Mouse (Mus musculus) liver, adult (tissue): ENCODE measurements around the gene Tomt.

Source experiments
- GATA4 ChIP-seq: IDR thresholded peaks from 2 replicates; pipeline ENCODE4 v1.6.1; 2014; ENCODE audit warnings: mild to moderate bottlenecking, low read length; ENCODE audit not compliant: insufficient replicate concordance

Tomt gene

DNA sequence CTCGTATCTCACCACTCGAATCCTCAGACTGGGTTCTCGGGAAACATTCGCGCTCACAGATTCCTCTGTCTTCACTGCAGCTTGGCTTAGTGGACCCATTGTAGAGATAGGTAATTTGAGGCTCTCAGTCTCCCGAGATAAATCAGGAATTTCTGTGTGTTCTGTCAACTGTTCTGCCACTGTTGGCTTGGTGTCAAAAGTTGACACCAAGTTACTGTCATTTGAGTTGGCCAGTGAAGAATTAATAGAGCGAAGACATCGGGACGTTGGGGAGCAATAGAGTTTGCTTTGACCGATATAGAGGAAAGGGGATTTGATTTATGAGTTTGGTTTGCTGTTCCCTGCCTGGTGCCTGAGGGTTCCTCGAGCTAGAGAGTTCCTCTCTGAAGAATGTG is at the start of gene Tomt:
TSS of gene Tomt (minus strand) at position 73 of the 395 bp plus-strand sequence.
- no peak for TF ChIP-seq GATA4

DNA sequence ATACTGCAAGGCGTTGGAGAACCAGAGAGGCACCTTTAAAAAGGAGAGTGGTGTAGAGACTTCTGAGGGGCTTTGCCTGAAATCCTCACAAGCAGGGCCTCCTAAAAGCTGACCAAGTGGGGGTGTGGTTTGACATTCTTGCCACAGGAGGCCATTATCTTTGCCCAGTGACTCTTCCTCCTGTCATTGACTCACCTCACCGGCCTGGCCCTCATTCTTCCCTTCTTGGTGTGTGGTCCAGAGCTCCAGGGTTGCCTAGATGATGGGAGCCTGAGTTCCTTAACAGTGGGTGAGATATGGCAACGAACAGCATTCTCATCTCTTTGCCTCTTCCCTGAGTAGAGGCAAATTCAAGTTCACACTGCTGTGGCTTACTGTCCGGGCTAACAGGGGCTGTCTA is 49.7 kb upstream of the Tomt start:
- no peak for TF ChIP-seq GATA4

DNA sequence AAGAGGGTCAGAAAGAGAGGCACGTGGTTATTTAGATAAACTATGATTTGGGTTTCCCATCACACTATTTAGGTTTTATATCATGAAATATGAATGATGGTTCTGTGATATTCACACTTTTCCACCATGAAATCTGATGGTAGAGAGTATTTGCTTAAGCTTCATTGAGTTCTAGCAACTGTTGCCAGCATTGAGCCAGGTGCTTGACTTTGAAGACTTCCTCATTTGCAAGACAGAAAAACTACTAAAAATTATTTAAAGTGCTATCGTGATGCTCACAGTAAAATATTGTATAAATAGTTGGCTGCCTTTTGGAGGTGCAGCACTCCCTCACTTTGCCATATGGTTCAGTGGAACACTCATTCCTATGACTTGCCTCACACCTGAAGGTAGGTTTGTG is 49.1 kb upstream of the Tomt start:
- TF ChIP-seq GATA4 = no peak

DNA sequence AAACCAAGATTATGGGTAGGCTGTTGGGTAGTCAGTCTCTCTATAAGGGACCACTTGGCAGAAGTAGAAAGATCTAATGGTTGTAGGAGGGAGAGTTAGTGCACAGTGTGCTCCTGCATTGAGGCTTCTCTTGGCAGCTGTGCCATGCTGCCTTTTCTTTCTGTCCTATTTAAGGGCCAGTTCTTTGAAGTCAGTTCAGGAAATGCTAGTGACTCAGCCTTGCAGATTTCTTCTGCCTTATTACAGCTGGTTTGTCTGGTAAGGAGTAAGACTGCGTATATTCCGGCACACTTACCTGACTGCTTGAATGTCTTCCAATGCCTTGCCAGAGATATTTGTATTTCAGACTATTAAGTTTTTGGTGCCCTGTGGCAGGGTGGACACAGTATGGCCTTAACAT is 48.0 kb upstream of the Tomt start:
- TF ChIP-seq GATA4 = no peak

DNA sequence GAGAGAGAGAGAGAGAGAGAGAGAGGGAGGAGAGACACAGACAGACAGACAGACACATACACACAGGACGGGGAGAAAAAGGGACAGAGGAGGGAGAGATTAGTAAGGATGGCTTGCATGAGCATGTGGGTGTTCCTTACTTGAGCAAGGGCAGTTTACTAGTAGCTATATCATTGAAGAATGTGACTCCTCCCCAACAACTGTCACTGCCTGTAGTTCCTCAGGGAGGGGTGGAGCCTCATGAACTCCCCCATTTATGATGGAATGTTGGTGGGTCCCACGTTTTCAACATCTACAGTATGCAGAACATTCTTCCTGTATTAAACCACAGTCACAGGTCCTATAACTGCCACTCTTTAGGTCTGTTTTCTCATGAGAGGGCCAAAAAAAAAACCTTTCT is 45.9 kb upstream of the Tomt start:
- TF ChIP-seq GATA4 = no peak

DNA sequence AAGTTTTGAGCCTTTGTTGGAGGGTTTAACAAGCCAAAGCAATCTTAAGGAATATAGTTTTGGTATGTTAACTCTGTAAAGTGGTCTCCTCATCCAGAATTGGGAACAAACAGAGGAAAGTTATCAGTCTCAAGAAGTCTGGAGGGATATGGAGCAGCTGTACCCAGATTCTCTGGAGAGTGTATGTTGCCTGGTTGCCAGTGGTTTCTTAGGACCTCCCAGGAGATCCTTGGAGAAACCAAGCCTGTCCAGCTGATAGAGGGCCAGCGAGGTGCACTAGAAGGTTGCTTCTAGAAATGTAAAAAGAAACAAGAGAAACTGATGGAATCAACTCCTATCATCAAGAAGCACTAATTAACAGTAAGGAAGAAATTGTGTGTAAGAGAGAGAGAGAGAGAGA is 45.5 kb upstream of the Tomt start:
- no peak for TF ChIP-seq GATA4

DNA sequence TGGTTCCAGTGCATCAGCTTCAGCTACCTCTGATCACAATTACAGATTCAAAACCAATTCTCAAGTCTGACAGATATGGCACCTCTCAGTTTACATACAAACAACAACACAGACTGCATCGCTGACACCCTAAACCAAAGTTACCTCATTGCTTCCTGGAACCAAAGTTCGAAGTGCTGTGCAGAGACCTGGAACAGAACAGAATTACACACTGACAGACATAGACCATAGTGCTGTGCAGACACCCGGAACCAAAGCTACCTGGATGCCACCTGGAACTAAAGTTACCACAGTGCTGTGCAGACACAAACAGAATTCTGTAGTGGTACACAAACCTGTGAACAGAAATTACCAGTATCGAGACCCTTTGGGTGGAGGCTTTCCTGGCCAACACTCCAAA is 33.6 kb upstream of the Tomt start:
- no peak for TF ChIP-seq GATA4

DNA sequence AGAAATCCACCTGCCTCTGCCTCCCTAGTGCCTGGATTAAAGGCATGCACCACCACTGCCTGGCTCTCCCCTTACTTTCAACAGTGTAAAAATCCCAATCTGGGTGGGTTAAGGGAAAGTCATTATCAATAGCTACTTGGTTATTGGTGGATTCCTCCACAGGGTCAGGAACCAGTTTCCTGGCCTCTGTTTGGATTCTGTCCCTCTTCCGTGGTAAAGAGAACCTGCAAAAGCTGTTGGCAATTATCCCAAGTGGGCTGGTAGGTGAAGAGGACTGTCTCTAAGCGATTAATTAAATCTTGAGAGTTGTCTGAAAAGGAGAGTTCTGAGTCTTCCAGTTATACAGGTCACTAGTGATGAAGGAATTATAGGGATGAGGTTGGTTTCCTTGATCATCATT is 32.2 kb upstream of the Tomt start:
- TF ChIP-seq GATA4 = no peak

DNA sequence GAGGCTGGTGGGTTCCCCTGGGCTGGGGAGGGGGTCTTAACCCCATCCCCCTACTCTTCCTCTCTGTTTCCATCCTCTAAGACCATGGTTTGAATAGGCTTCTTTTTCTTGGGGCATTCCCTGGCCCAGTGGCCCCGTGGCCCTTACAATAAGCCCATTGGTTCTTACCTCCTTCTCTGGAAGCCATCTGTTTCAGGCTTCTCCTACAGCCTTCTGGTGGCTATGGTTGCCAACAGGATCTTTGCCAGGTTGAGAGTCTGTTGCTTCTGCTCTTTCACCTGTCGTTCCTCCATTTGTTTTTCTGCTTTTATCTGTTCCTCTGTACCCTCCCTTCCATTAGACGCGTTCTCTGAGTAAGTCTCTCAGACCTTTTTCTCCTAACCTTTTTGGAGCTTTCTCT is 31.4 kb upstream of the Tomt start:
- TF ChIP-seq GATA4 = no peak

DNA sequence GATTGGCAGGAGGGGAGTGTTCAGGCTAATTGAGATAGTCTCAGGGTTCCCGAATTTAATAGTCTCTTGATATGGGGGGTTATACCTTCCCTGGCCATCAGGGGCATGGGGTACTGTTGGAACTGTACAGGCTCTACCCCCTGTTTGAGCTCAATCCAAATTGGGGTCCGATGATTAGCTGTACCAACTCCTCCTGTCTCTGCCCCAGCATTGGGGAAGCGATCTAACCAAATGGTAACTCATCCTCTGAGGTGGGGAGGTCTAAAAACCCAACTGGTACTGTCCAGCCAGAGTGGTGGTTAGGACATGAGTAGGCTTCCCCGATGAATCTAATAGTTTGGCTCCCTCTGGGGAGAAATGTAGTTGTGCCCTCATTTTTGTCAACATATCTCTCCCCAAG is 30.8 kb upstream of the Tomt start:
- TF ChIP-seq GATA4 = no peak

DNA sequence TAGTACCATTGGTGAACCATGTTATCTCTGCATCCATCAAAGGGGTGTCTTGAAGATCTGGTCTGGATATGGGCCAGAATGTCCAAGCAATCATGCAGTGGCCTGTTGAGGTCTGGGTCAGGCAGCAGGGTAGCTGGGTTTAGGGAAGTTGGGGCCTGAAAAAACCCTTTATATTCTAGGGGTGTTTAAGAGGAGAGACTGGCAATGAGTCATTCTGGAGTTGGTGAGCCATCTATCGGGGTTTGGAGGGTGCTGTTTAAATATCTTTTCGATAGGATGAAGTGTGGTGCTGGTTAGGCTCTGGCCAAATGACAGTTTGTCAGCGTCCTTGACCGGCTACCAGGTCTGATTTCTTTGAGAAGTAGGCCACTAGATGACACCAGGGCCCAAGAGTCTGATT is 29.8 kb upstream of the Tomt start:
- TF ChIP-seq GATA4 = no peak

DNA sequence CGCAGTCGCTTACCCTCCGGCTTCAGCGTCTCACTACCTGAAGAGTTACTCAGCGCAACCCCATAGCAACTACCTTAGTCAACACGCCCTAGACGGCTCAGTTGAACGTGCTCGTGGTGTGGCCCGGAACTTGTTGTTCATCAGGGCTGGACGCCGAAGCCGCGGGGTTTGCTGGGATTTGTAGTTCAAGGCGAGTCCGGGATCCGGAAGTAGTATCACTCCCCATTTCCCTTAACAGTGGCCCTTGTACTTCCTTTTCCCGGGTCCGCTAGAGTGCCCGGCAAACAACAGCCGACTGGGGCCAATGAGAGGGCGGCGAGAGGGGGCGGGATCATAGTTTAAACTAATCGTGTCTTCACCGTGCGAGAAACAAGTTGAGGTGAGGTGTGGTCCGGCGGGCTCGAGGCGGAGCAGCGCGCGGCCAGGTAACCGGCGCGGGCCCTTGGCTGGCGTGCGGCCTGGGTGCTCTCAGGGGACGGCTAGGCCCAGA is 27.6 kb upstream of the Tomt start, which contains the start of the genes Lrrc51 and Numa1:
TSS of gene Lrrc51 (minus strand) at position 145 of the 490 bp plus-strand sequence.
TSS of gene Numa1 (plus strand) at position 361 of the 490 bp plus-strand sequence.
- peak; percentile 53; the same call in 1 of the 2 replicates for TF ChIP-seq GATA4

DNA sequence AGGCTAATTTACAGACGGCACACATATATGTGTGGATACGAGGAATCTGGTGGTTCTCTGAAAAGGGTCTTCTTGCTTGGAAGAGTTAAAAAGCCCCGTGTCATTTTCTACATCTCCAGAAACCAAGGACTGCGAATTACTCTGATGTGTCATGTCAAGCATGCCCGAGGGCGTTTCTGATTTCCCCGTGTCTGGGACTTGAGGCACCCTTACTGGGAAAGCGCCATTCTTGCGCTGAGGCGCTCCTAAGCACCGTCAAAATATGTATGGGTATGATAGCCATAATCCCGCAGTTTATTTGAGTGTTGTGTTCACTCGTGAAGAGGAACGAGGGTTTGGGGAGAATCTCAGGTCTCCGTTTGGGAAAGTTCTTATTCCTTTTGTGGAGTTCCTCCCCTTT is 27.1 kb upstream of the Tomt start:
- no peak for TF ChIP-seq GATA4

DNA sequence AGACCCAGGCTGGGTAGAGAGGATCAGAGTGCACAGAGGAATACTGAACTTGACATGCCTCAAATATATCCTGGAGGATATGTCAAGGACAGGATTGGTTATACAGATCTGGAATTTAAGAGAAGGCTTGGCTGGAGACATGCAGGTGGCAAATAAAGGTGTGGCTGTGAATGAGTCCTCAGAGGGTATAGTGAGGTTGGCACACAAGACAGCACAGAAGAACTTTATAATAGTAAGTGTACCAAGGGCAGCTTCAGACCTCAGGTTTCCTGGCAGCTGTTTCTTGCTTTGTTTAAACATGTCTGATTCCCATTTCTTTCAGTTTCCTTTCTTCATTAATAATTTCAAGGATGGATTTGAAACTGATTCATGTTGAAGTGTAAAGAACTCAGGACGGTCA is 26.4 kb upstream of the Tomt start:
- no peak for TF ChIP-seq GATA4

DNA sequence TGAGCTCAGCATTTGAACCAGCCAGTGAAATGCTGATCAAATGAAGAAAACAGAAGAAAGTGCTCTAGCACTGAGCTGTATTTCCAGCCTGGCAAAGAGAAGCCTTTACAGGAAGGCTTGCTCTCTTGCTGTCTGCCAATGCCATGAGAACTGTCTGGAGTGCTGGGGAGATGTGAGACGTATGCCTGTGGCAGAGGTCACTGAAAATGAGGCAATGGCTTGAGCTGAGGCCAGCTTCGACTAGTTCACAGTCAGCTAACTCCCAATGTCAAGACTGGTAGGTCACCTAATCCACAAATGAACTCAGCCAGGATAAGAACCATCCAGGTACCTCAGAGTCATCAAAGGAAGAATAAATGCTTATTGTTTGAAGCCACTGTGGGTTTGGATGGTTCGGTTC is 21.9 kb upstream of the Tomt start:
- no peak for TF ChIP-seq GATA4

DNA sequence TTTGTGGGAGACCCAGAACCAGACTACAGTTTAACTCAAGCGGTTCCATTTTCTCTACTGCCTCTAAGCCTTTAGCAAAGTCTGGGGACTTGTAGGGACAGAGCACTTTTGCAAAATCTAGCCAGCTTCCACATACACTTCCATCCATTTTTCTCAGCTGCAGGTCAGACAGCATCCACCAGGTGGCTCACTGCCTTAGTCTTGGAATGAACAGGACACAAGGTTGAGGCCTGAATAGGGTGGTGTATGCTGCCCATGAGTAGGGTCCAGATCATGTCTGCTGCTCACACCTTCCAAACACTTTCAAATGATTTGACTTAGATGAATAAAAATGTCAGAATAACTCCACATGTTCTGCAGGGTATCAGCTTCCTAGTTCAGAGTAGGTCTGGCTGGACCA is 11.9 kb upstream of the Tomt start:
- no peak for TF ChIP-seq GATA4

DNA sequence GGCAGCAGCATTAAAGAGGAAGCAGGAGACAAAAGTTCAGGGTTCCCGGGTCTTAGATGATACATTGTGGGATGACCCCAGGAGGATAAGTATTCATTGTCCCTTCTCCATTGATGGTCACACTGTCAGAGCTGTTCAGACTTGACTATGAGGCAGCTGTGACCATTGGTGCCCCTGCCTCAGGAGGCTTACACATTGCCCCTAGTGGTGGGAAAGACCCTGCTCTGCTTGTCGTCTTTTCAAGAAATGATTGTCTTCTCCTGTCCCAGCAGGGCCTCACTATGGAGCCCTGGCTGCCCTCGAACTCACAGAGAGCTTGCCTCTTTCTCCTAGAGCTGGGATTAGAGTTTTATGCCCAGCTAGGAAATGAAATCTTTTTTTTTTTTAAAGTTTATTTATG is 5.8 kb upstream of the Tomt start:
- no peak for TF ChIP-seq GATA4

DNA sequence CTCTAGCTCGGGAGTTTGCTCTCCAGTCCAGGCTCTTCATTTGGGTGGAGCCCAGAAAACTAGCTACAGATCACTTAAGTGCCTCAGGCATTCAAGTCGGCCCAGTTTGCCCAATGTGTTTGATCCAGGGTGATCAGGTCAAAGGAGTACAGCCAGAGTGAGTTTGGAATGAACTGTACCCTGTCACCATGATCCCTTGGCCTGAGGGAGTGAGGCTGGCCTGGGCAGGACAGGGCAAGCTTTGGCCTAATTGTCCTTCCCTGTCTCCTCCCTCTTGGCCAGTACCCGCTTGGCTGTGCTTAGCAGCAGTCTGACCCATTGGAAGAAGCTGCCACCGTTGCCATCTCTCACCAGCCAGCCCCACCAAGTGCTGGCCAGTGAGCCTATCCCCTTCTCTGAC is 4.0 kb upstream of the Tomt start:
- TF ChIP-seq GATA4 = no peak
